In genomic region chr3:129552370-129552769, GRCm38 (mm10) we compare ENCODE assay signal across 14 mouse cellular contexts. TPM values are rescaled to one million over a fixed set of nuclear protein-coding genes. Genes with fewer than 3 reads are reported as not detected.
DNase-seq lines count a peak whose midpoint lies in the region; ATAC-seq lines count a peak whose summit lies in the region.
"Had no signal": no experiment of that assay in that cellular context is flagged by ENCODE, and none has a peak within 500 bp of the region (broad histone marks: within the 10 kb centered on the region; RNA-seq: fewer than 3 reads in every experiment).

No protein-coding gene starts in this region.

- peaks cover 56% of the 10 kb centered on the region for H3K4me1 ChIP-seq in liver, embryonic 13.5 days (replicated peaks)
- H3K4me1 ChIP-seq in liver, embryonic 11.5 days (replicated peaks; ENCODE audit: control insufficient read depth, insufficient read depth, low read length) = peaks cover 20% of the 10 kb centered on the region

- H3K27me3 ChIP-seq in liver, embryonic 13.5 days = no peaks in the 10 kb centered on the region
- no peaks in the 10 kb centered on the region for H3K27me3 ChIP-seq in liver, embryonic 11.5 days (replicated peaks; ENCODE audit: control insufficient read depth, insufficient read depth, low read length)
- H3K27me3 ChIP-seq: CH12.LX; embryonic facial prominence, embryonic 12.5 days; liver, embryonic 15.5 days had no signal

- H3K4me2 ChIP-seq in liver, embryonic 13.5 days = peak overlapping the region; percentile 2; the same call in 1 of the 2 replicates
- H3K4me2 ChIP-seq in liver, embryonic 11.5 days = no peak overlapping the region
- H3K4me2 ChIP-seq: embryonic facial prominence, embryonic 12.5 days; hindbrain, embryonic 14.5 days had no signal

- DNase-seq in liver, embryonic 13.5 days = no peak
- no peak for DNase-seq in liver, embryonic 11.5 days (ENCODE audit: low spot score)
- peak; percentile 59 for DNase-seq in thymus, postnatal 25 days
- DNase-seq in neural tube, embryonic 10.5 days (ENCODE audit: extremely low spot score, low spot score) = no peak
- DNase-seq in layer of hippocampus, postnatal 14 days (ENCODE audit: low spot score in 2 of 2) = no peak
- no peak for DNase-seq in lung, postnatal 4 days
- DNase-seq: cerebellum, postnatal 10 days; gastrocnemius, postnatal 14 days had no signal

- WGBS in liver, embryonic 13.5 days (ENCODE audit: insufficient replicate concordance) = 46% methylated on average over 6 of the region's 6 CpGs
- 64% methylated on average over 6 of the region's 6 CpGs for WGBS in liver, embryonic 11.5 days

- H3K4me3 ChIP-seq in liver, embryonic 13.5 days (replicated peaks) = no peak overlapping the region
- no peak overlapping the region for H3K4me3 ChIP-seq in liver, embryonic 11.5 days (ENCODE audit: low read depth, low read length)
- H3K4me3 ChIP-seq: embryonic facial prominence, embryonic 12.5 days; liver, embryonic 15.5 days had no signal

- peaks cover 3% of the 10 kb centered on the region; the same call in 1 of the 2 replicates for H3K36me3 ChIP-seq in liver, embryonic 13.5 days
- no peaks in the 10 kb centered on the region for H3K36me3 ChIP-seq in liver, embryonic 11.5 days (ENCODE audit: control insufficient read depth, insufficient read depth, low read length)
- H3K36me3 ChIP-seq: embryonic facial prominence, embryonic 12.5 days; liver, embryonic 15.5 days had no signal

- no peak for ATAC-seq in liver, embryonic 13.5 days (ENCODE audit: low read depth)
- ATAC-seq in liver, embryonic 11.5 days (replicated peaks; ENCODE audit: low FRiP score) = no peak
- ATAC-seq in activated CD4-positive, CD25-positive, alpha-beta regulatory T cell, adult 4 months = peak; percentile 51
- ATAC-seq in monocyte, adult 5-6 weeks (replicated peaks; ENCODE audit: insufficient number of reproducible peaks, low FRiP score, low TSS enrichment, poor library complexity, severe bottlenecking) = 0 out of 2 replicates have a peak, but pooled peaks have one; percentile 11

- H3K9ac ChIP-seq in liver, embryonic 13.5 days = no peak overlapping the region
- H3K9ac ChIP-seq in liver, embryonic 11.5 days (ENCODE audit: low read depth, low read length) = no peak overlapping the region
- H3K9ac ChIP-seq: embryonic facial prominence, embryonic 12.5 days; hindbrain, embryonic 14.5 days; liver, embryonic 15.5 days had no signal

- no peaks in the 10 kb centered on the region for H3K9me3 ChIP-seq in liver, embryonic 13.5 days (replicated peaks)
- no peaks in the 10 kb centered on the region for H3K9me3 ChIP-seq in liver, embryonic 11.5 days (ENCODE audit: control insufficient read depth, low read length)
- H3K9me3 ChIP-seq: embryonic facial prominence, embryonic 12.5 days; liver, embryonic 15.5 days had no signal

- H3K27ac ChIP-seq in liver, embryonic 13.5 days = no peak overlapping the region
- no peak overlapping the region for H3K27ac ChIP-seq in liver, embryonic 11.5 days (ENCODE audit: low read depth, low read length)
- H3K27ac ChIP-seq: embryonic facial prominence, embryonic 12.5 days; hindbrain, embryonic 14.5 days had no signal

RNA-seq across cellular contexts. Expression of gene Elovl6, which starts 20.2 kb away (rescaled TPM):
- 10.4 and 12.3 TPM in 2 replicates for polyA plus RNA-seq in liver, embryonic 13.5 days (2015; fragmentation: Nextera tagmentation; extraction: Ambion mirVana)
- 26.6 and 28.3 TPM in 2 replicates for polyA plus RNA-seq in liver, embryonic 11.5 days (2014; fragmentation: Nextera tagmentation; extraction: Ambion mirVana)
- polyA plus RNA-seq in activated CD4-positive, CD25-positive, alpha-beta regulatory T cell, adult 4 months (2017; shearing (Covaris generic)) = 10 to 100 TPM; 11.0 to 11.3 TPM
- total RNA-seq in monocyte, adult 5-6 weeks (2017) = 4.9 to 14.4 TPM (median 6.5 TPM) in 3 replicates
- total RNA-seq in layer of hippocampus, postnatal 14 days (2021) = 10 to 100 TPM; 52.7 to 54.6 TPM

Comparison
In these comparisons a context has a peak if more than half of its experiments do, and no peak if none do; other contexts are left out.
1. ATAC-seq: peak in activated CD4-positive, CD25-positive, alpha-beta regulatory T cell, adult 4 months (single experiment) and monocyte, adult 5-6 weeks (single experiment); none in liver, embryonic 13.5 days (single experiment) and liver, embryonic 11.5 days (single experiment).